Mouse (Mus musculus) ovary, postnatal 36 days (tissue): ENCODE results near the gene Mboat1.

Experiments used
- DNase-seq: peaks from one replicate; pipeline ENCODE4 v3.0.0; 2022; ENCODE audit warnings: low spot score, mixed read lengths

Mboat1 gene

DNA sequence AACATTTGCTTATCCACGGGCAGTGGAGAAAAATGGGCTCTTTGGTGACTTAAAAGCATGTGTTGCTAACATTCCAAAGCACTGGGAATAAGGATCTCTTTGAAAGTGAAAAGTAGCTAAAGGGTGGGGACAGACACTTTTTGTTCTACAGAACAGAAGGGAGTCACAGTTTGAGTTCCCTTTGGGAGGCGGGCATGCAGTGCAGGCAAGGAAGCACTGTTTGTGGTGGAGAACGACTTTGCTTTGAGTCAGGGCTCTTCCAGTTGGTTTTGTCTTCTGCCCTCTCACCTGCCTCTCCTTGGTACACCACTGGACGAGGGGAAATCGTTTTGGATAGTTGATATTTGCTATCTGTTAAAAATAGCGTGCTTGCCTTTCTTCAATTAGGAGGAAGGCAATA lies 49.7 kb downstream of the Mboat1 start:
- no peak for DNase-seq

GRCm38 (mm10) chr13:30186456-30186855 lies 50.2 kb downstream of the Mboat1 start:
- DNase-seq = no peak

GRCm38 (mm10) chr13:30192031-30192716 lies 55.9 kb downstream of the Mboat1 start:
- DNase-seq = no peak

DNA sequence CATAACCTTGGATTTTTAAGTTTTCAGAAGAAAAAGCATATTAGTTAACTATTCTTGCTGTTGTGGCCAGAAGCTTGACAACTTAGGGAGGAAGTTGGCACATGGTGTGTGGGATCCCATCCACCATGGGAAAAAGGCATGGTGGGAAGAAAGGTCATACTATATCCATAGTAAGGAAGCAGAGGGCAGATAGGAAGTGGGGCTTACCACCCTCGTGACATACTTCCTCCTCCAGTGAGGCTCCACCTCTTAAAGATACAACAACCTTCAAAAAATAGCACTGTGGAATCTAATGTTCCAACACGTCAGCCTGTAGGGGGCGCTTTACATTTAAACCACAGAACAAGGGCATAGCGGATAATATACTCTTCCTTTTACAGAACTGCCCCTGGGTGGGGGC lies 57.1 kb downstream of the Mboat1 start:
- DNase-seq = no peak

GRCm38 (mm10) chr13:30194834-30195233 lies 58.5 kb downstream of the Mboat1 start:
- no peak for DNase-seq

GRCm38 (mm10) chr13:30196661-30197060 lies 60.4 kb downstream of the Mboat1 start:
- DNase-seq = no peak

DNA sequence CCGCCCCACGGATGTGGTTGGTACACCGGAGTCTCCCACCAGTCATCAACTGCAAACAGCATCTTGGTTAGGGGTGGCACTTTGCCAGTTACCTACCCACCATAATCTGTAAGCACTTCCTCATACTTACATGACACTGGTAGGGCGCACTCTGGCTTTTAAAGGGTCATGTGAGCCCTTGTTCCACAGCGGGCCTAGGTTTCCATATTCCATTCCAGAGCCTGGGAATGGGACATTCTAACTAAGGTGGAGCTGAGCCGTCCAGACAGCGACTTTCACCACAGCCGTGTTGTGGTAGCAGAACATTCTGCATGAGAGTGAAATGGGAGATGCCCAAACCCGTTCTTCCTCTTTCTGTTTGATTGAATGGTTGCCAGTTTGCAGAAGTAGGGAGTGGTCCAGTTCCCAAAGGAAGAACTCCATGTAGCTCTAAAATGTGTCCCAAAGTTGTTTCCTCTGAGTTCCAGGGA lies 61.8 kb downstream of the Mboat1 start:
- no peak for DNase-seq

- DNase-seq = no peak
Observed at GRCm38 (mm10) chr13:30199821-30200220, 63.5 kb downstream of the Mboat1 start.

- no peak for DNase-seq
Observed at GRCm38 (mm10) chr13:30200737-30201136, 64.4 kb downstream of the Mboat1 start.

GRCm38 (mm10) chr13:30203018-30203417 lies 66.7 kb downstream of the Mboat1 start:
- no peak for DNase-seq

DNA sequence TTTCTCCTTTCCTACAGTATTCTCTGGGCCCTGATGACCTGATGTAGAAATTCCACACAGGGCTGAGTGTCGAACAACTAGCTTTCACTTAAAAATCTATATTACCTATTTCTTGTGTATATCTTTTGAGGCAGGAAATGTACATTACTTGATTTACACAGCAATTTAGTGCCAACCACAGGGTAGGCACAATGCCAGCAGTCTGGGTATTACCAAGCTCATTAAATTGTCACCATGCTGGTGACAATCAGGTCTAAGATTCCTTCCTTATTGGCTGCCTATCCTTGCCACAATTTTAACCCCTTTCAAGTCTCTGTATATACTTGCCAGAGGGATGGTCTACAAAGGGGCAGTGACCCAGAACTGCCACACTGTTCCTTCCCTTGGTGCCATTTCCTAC lies 71.9 kb downstream of the Mboat1 start:
- DNase-seq = no peak

GRCm38 (mm10) chr13:30213276-30213675 lies 77.0 kb downstream of the Mboat1 start:
- no peak for DNase-seq

- no peak for DNase-seq
Observed at GRCm38 (mm10) chr13:30217588-30218371, 81.5 kb downstream of the Mboat1 start.

GRCm38 (mm10) chr13:30219597-30219996 lies 83.3 kb downstream of the Mboat1 start:
- no peak for DNase-seq

DNA sequence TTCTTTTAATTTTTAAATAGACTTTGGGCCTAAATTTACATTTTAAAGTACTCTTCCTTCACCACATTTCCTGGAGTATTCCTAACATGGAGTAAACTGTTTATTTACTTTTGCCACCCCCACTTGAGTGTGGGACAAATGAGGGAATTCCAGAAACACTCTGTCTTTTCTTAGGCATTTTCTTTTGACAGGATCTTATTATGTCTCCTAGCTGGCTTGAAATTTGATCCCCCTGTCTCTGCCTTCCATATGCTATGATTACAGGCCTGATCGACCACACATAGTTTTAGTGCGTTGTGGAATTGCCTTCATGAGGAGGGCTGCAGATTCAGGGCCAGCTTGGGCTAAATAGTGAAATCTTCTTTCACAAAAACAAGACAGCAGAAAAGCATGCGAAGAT lies 85.0 kb downstream of the Mboat1 start:
- DNase-seq = no peak

GRCm38 (mm10) chr13:30224114-30224513 lies 87.8 kb downstream of the Mboat1 start:
- no peak for DNase-seq

- no peak for DNase-seq
Observed at GRCm38 (mm10) chr13:30224659-30225058, 88.4 kb downstream of the Mboat1 start.

DNA sequence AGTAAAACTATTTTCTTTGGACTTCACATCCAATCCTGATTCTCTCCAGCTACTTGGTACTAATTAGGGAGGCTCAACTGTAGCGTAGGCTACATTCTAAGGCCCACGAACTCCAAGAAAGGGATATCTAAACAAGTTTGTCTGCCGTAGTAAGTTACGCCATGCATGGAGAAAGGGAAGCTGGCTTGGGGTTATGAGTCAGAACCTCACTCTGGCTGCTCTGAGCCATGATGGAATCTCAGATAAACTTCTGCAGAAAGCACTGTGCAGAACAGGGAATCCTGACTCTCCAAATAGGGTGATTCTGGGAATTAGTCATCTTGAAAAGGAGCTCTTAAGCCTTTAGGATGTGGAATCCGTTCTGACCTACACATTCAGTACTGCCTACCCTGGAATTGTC lies 92.5 kb downstream of the Mboat1 start:
- DNase-seq = no peak

DNA sequence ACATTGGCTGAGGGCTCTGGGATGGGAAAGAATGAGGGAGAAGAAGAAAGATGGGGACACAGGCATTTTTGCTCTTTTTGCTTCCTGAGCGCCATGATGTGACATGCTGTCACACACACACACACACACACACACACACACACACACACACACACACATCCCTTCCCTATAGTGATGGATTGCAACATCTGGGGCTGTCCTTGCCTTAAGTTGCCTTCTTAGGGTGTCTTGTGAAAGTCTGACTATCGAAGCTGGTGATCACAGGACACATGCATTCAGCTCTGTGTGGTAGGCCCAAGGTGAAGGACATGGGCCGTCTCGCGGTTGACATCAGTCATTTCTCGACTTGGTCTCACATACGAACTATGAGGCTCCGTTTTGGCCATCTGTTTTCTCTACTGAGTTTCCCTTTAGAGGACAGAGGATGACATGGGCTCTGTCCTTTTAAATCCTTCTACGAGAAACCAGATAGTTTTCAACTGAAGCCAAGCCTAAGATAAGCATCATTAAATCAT lies 93.4 kb downstream of the Mboat1 start:
- no peak for DNase-seq

DNA sequence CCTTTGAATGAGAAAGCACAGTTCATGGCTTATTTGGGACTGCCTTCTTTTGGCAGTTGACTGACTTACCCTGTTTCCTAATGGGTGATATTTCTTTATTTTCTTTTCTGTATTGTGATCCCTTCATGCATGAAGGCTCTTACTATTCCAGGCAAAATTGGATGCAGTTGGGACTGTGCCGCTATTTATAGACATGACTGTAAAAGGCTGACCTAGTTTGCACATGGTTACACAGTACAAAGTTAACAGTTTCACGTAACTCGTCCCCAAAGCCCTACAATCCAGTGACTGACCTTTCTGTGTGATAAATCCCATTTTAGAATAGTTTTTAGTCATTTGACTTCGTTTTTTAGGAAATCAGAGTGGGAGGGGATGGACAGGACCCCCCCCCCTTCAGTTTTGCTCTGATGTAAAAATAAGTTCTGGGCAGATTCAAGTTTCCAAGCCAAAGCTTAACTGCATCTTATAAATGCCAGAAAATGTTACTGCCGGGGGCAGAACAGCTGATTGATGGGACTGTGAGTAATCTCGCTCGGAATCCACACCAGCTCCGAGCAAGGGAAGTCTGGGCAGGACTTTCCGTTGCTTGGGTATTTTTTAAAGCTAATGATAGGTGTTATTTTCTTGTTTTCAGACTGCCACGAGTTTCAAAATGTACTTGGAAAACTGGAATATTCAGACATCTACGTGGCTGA lies 98.9 kb downstream of the Mboat1 start:
- no peak for DNase-seq

GRCm38 (mm10) chr13:30239396-30239795 lies 103.1 kb downstream of the Mboat1 start:
- DNase-seq = no peak

- no peak for DNase-seq
Observed at GRCm38 (mm10) chr13:30245573-30245972, 109.3 kb downstream of the Mboat1 start.
